Mouse (Mus musculus) bone marrow macrophage, adult 2 months (primary cell): ENCODE data around the gene Myo10.

Experiments used
- CTCF ChIP-seq: IDR thresholded peaks from 2 replicates; pipeline ENCODE4 v1.5.1; 2012; ENCODE audit warnings: low read depth, mild to moderate bottlenecking, low read length, moderate library complexity
- POLR2A ChIP-seq: IDR thresholded peaks from 2 replicates; pipeline ENCODE4 v1.6.1; 2012; ENCODE audit warnings: mild to moderate bottlenecking, low read depth, low read length, borderline replicate concordance

DNA sequence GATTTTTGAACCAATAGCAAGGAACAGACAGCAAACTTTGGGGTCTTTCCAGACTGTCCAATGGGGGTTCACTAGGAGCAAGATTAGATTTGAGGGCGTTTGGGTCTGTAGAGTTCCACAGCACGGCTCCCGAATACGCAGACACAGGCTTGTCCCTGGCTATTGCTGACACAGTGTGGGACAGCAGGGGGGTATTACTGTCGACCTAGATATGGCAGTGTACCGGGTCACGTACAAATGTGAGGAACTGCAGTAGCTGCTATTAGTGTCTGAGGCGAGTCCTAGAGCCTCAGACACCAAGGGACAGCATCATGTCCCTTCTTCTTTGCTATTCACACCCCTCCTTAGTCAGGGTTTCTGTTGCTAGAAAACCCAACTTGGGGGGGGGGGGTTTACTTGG, 165.6 kb downstream of the Myo10 start:
- no peak for TF ChIP-seq POLR2A
- no peak for TF ChIP-seq CTCF
